8 mouse cellular contexts compared by ENCODE assay signal in genomic region chr6:58831232-58832009, GRCm38 (mm10). TPM values are rescaled to one million over a fixed set of nuclear protein-coding genes. Genes with fewer than 3 reads are reported as not detected.
DNase-seq lines count a peak whose midpoint lies in the region; ATAC-seq and TF ChIP-seq lines count a peak whose summit lies in the region.

Gene Herc3 (plus strand): TSS chr6:58831465.

- TF ChIP-seq CTCF in G1E (IDR thresholded peaks at IDR 0.05; ENCODE audit: low read depth, low read length), result no peak

- peaks cover 19% of the 10 kb centered on the region for H3K27me3 ChIP-seq in G1E (ENCODE audit: insufficient read depth, low read length)
- H3K27me3 ChIP-seq in forebrain, embryonic 15.5 days, result no peaks in the 10 kb centered on the region
- H3K27me3 ChIP-seq in lung, embryonic 16.5 days (ENCODE audit: control insufficient read depth, insufficient read depth, low read depth, low read length), result no peaks in the 10 kb centered on the region

- no peaks in the 10 kb centered on the region for H3K9me3 ChIP-seq in G1E (replicated peaks)
- no peaks in the 10 kb centered on the region for H3K9me3 ChIP-seq in forebrain, embryonic 15.5 days
- H3K9me3 ChIP-seq in lung, embryonic 16.5 days (ENCODE audit: control insufficient read depth, low read length), result no peaks in the 10 kb centered on the region

- no peaks in the 10 kb centered on the region for H3K36me3 ChIP-seq in G1E (replicated peaks)
- no peaks in the 10 kb centered on the region for H3K36me3 ChIP-seq in forebrain, embryonic 15.5 days
- H3K36me3 ChIP-seq in lung, embryonic 16.5 days (ENCODE audit: control insufficient read depth, insufficient read depth, low read length), result no peaks in the 10 kb centered on the region

- H3K9ac ChIP-seq in forebrain, embryonic 15.5 days (replicated peaks), result peak within 1 kb of the TSS; percentile 89
- H3K9ac ChIP-seq in lung, embryonic 16.5 days (ENCODE audit: low read length), result peak within 1 kb of the TSS; percentile 82

- WGBS in forebrain, embryonic 15.5 days, result under 1% methylated on average over 73 of the region's 83 CpGs
- WGBS in lung, embryonic 16.5 days, result under 1% methylated on average over 64 of the region's 83 CpGs

- peaks cover 14% of the 10 kb centered on the region for H3K4me1 ChIP-seq in G1E (ENCODE audit: insufficient read depth, low read depth, low read length)
- H3K4me1 ChIP-seq in forebrain, embryonic 15.5 days, result peaks cover 16% of the 10 kb centered on the region
- peaks cover 4% of the 10 kb centered on the region for H3K4me1 ChIP-seq in lung, embryonic 16.5 days (replicated peaks; ENCODE audit: control insufficient read depth, insufficient read depth, low read length)

- intact Hi-C loops in heart, postnatal 14 days (cut with DNase I), result no loop called here

- H3K27ac ChIP-seq in forebrain, embryonic 15.5 days (replicated peaks), result peak within 1 kb of the TSS; percentile 81
- H3K27ac ChIP-seq in lung, embryonic 16.5 days (ENCODE audit: low read length), result peak within 1 kb of the TSS; percentile 91

- H3K4me3 ChIP-seq in G1E (ENCODE audit: low read depth, low read length), result peak within 1 kb of the TSS; percentile 78
- peak within 1 kb of the TSS; percentile 95 for H3K4me3 ChIP-seq in forebrain, embryonic 15.5 days
- H3K4me3 ChIP-seq in lung, embryonic 16.5 days (ENCODE audit: low read length), result peak within 1 kb of the TSS; percentile 85

- peak; percentile 46 for ATAC-seq in G1E (ENCODE audit: extremely low read depth, insufficient number of reproducible peaks, low FRiP score, poor library complexity, severe bottlenecking)
- ATAC-seq in forebrain, embryonic 15.5 days (replicated peaks), result peak; percentile 91
- peak; percentile 89 for ATAC-seq in lung, embryonic 16.5 days (ENCODE audit: low read depth)

- DNase-seq in G1E (ENCODE audit: low spot score), result peak; percentile 48
- peak; percentile 86 for DNase-seq in cerebellum, adult 11 months
- peak; percentile 87 for DNase-seq in heart, postnatal 14 days
- peak; percentile 67 to 81 for DNase-seq in layer of hippocampus, adult 18-20 months (ENCODE audit: low spot score in 2 of 2)
- peak; percentile 45 for DNase-seq in ovary, postnatal 10 days (ENCODE audit: low spot score)
- peak; percentile 91 for DNase-seq in thymus, postnatal 14 days

- H3K4me2 ChIP-seq in forebrain, embryonic 15.5 days (replicated peaks), result peak within 1 kb of the TSS; percentile 95
- H3K4me2 ChIP-seq in lung, embryonic 16.5 days (ENCODE audit: low read depth, low read length), result peak within 1 kb of the TSS; percentile 78

RNA-seq across cellular contexts. Expression of gene Herc3, which starts in this region (rescaled TPM):
- 0.53 and 0.68 TPM in 2 replicates for total RNA-seq in G1E (2014; fragmentation: Nextera tagmentation)
- 4.0 and 5.8 TPM in 2 replicates for total RNA-seq in G1E (2017)
- 0.26 and 0.35 TPM in 2 replicates for polyA plus RNA-seq in G1E (2012)
- 26.7 and 28.3 TPM in 2 replicates for polyA plus RNA-seq in forebrain, embryonic 15.5 days (2015; fragmentation: Nextera tagmentation; extraction: Ambion mirVana)
- 10 to 100 TPM; 77.2 to 78.4 TPM for total RNA-seq in heart, postnatal 14 days (2021)
- 100 to 1,000 TPM; 225 to 235 TPM for total RNA-seq in layer of hippocampus, adult 18-20 months (2021)
- polyA plus RNA-seq in lung, embryonic 16.5 days (2015; fragmentation: Nextera tagmentation; extraction: Ambion mirVana), result 7.2 and 8.0 TPM in 2 replicates

Comparison
In these comparisons a context has a peak if more than half of its experiments do, and no peak if none do; other contexts are left out.
1. Peak in every context shown above with its lines: DNase-seq, ATAC-seq, H3K4me3 ChIP-seq and H3K27ac ChIP-seq.
2. RNA of gene Herc3 (total RNA-seq): 225 to 235 TPM in layer of hippocampus, adult 18-20 months and 77.2 to 78.4 TPM in heart, postnatal 14 days; 0.53 to 5.8 TPM in G1E; every median in the first group is over 10 times any median in the second.